Mouse (Mus musculus) large intestine, adult 2 months (tissue): Measurements from ENCODE around the gene Isoc2b. TPM values are rescaled to one million over a fixed set of nuclear protein-coding genes. Genes with fewer than 3 reads are reported as not detected.
"Not testable (repeated sequence)": the region's sequence is repeated elsewhere in the genome, so short reads cannot be mapped to it uniquely, and the experiment has no call there.

ENCODE experiments used
- DNase-seq: peaks from one replicate; pipeline ENCODE4 v3.0.0-alpha.2; 2012; ENCODE audit warnings: low read depth, low spot score
- WGBS: fragments of 180-500 bp; shearing (Covaris S2); methylation state at CpG from one replicate; pipeline ENCODE4 v1.1.7; 2018; 5-methylcytosine and 5-hydroxymethylcytosine counted together
- polyA plus RNA-seq: library from polyadenylated mRNA; depleted of rRNA; stranded (reverse); fragments of >200 nt; gene quantifications from 2 replicates; pipeline ENCODE4 v1.2.3, GENCODE M21; 2012

The Isoc2b gene
- polyA plus RNA-seq, 1 experiment, result 27.2 TPM

- under 1% methylated on average over 22 of the region's 22 CpGs for WGBS
- peak; percentile 95 for DNase-seq
Observed at GRCm38 (mm10) chr7:4876753-4877221, 6.7 kb upstream of the Isoc2b start, which contains the start of gene Isoc2a. Gene Isoc2a (plus strand): TSS chr7:4877153.

GRCm38 (mm10) chr7:4866631-4867180 is 3.4 kb downstream of the Isoc2b start:
- DNase-seq, result no peak
- WGBS, result 8% methylated on average over 10 of the region's 10 CpGs

GRCm38 (mm10) chr7:4865579-4866493 is 4.2 kb downstream of the Isoc2b start:
- peak; percentile 98 for DNase-seq
- WGBS, result 4% methylated on average over 40 of the region's 40 CpGs

GRCm38 (mm10) chr7:4865090-4865489 is 5.0 kb downstream of the Isoc2b start:
- no peak for DNase-seq
- WGBS, result 54% methylated on average over 5 of the region's 5 CpGs

- no peak for DNase-seq
- 88% methylated on average over 5 of the region's 5 CpGs for WGBS
Observed at GRCm38 (mm10) chr7:4864130-4864845, 5.8 kb downstream of the Isoc2b start.

- 85% methylated on average over 7 of the region's 7 CpGs for WGBS
- no peak for DNase-seq
Observed at GRCm38 (mm10) chr7:4863541-4864080, 6.4 kb downstream of the Isoc2b start.

GRCm38 (mm10) chr7:4863041-4863440 is 7.0 kb downstream of the Isoc2b start:
- DNase-seq, result no peak
- WGBS, result 7% methylated on average over 1 of the region's 1 CpGs

- DNase-seq, result not testable (repeated sequence)
- 77% methylated on average over 3 of the region's 3 CpGs for WGBS
Observed at GRCm38 (mm10) chr7:4860926-4861325, 9.1 kb downstream of the Isoc2b start.

GRCm38 (mm10) chr7:4859418-4859978 is 10.6 kb downstream of the Isoc2b start:
- WGBS, result 45% methylated on average over 12 of the region's 12 CpGs
- no peak for DNase-seq

GRCm38 (mm10) chr7:4857321-4857720 is 12.7 kb downstream of the Isoc2b start:
- WGBS, result 76% methylated on average over 7 of the region's 7 CpGs

GRCm38 (mm10) chr7:4856508-4856907 is 13.6 kb downstream of the Isoc2b start:
- WGBS, result 90% methylated on average over 9 of the region's 9 CpGs
- DNase-seq, result no peak

More at GRCm38 (mm10) chr7:4857321-4857720, 12.7 kb downstream of the Isoc2b start:
- DNase-seq, result no peak

GRCm38 (mm10) chr7:4853613-4854012 is 16.4 kb downstream of the Isoc2b start:
- 80% methylated on average over 3 of the region's 3 CpGs for WGBS
- no peak for DNase-seq

GRCm38 (mm10) chr7:4851315-4851688 is 18.8 kb downstream of the Isoc2b start:
- WGBS, result 77% methylated on average over 8 of the region's 8 CpGs

GRCm38 (mm10) chr7:4850621-4851314 is 19.3 kb downstream of the Isoc2b start:
- 83% methylated on average over 11 of the region's 11 CpGs for WGBS
- no peak for DNase-seq

More at GRCm38 (mm10) chr7:4851315-4851688, 18.8 kb downstream of the Isoc2b start:
- no peak for DNase-seq

GRCm38 (mm10) chr7:4849372-4849771 is 20.7 kb downstream of the Isoc2b start:
- WGBS, result 69% methylated on average over 9 of the region's 9 CpGs
- DNase-seq, result no peak

GRCm38 (mm10) chr7:4844917-4845309 is 25.1 kb downstream of the Isoc2b start:
- DNase-seq, result no peak
- WGBS, result 7% methylated on average over 13 of the region's 13 CpGs

GRCm38 (mm10) chr7:4844245-4844916 is 25.7 kb downstream of the Isoc2b start, which contains the start of gene Shisa7:
Gene Shisa7 (minus strand): TSS chr7:4844696.
- no peak for DNase-seq

GRCm38 (mm10) chr7:4843604-4844244 is 26.3 kb downstream of the Isoc2b start:
- 3% methylated on average over 34 of the region's 34 CpGs for WGBS
- no peak for DNase-seq

More at GRCm38 (mm10) chr7:4844245-4844916, 25.7 kb downstream of the Isoc2b start, which contains the start of gene Shisa7:
- WGBS, result 4% methylated on average over 41 of the region's 41 CpGs
